Mouse (Mus musculus): ENCODE measurements at regions not wholly inside any gene's neighbourhood (a gene's known extent, or its start where the extent isn't known, plus 50 kb on each side); places are given as distances from the start of the nearest gene placed in this dataset.

DNA sequence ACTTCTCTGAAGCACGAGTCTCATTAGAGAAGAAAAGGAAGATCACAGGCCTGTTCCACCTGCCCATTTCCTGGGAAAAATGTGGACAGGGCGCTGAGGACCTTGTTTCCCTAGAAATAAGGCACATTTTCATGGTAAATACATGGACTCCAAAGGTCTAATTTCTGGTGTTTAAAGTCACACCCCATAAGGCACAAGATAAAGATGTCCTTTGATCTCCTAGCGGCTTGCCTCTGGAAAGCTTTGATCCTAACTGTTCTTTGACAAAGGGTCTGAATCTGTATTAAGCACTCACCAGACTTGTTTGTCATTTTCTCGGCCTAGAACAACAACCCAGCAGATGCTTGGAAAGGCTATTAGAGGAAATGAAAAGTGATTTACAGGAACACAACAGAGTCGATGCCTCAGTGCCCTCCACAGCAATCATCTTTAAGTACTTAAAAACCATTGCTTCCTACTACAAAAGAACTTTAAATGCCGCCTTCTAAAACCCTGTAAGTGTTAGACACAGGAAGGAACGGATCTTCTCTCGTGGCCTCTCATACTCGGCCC is 168.3 kb upstream of the Plxnc1 start:
- WGBS (ENCODE audit: insufficient replicate concordance): 74% methylated on average over 9 of the region's 9 CpGs
- ATAC-seq: no peak

DNA sequence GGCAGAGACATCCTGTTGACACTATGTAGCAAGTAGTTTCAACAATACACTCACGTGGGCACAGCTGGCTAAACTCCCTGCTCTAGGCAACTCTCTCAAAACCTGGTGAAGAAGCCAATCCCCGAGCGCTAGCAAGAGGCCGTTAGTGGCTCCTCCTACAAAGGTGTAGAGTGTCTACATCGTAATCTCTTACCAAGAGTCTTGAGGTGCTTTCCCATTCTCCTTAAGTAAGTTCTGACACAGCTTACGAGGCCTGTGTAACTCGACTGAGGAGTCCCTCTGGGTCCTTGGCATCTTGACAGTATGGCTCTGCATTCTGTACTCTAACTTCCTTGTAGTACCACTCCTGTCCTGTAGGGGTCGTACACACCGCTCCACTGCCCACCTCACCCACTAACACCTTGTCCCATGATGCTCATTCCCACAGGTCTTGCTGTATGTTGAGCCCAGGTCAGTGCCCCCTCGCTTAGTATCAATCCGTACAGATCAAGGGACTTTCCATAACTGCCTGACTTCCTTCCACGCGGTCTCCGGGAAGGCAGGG is 167.7 kb upstream of the Plxnc1 start:
- ATAC-seq (no peak), DNase-seq (no peak)
- no peaks in the 10 kb centered on the region for H3K9me3 ChIP-seq (ENCODE audit: low read length)
- no peak overlapping the region for H3K9ac ChIP-seq (replicated peaks)
- 67% methylated on average over 14 of the region's 14 CpGs for WGBS (ENCODE audit: insufficient replicate concordance)
- H3K4me1 ChIP-seq (ENCODE audit: insufficient read depth): no peaks in the 10 kb centered on the region
- H3K4me2 ChIP-seq (ENCODE audit: low read depth, low read length): no peak overlapping the region
- no peaks in the 10 kb centered on the region for H3K27me3 ChIP-seq (ENCODE audit: insufficient read depth, low read length)
- TF ChIP-seq EP300 (IDR thresholded peaks at IDR 0.05; ENCODE audit: low read depth) (no peak), CTCF (IDR thresholded peaks at IDR 0.05; ENCODE audit: low read depth) (peak; percentile 66)
- no peak overlapping the region for H3K4me3 ChIP-seq (ENCODE audit: low read depth, low read length)
- no peaks in the 10 kb centered on the region for H3K36me3 ChIP-seq (replicated peaks; ENCODE audit: insufficient read depth, low read length)
- H3K27ac ChIP-seq (ENCODE audit: low read depth): no peak overlapping the region

More for the DNA sequence above, 168.3 kb upstream of the Plxnc1 start:
- Histone ChIP-seq H3K4me1 (ENCODE audit: insufficient read depth) (no peaks in the 10 kb centered on the region), H3K4me3 (ENCODE audit: low read depth, low read length) (no peak overlapping the region), H3K9me3 (ENCODE audit: low read length) (no peaks in the 10 kb centered on the region), H3K27me3 (ENCODE audit: insufficient read depth, low read length) (no peaks in the 10 kb centered on the region), H3K36me3 (replicated peaks; ENCODE audit: insufficient read depth, low read length) (no peaks in the 10 kb centered on the region), H3K4me2 (ENCODE audit: low read depth, low read length) (no peak overlapping the region), H3K9ac (replicated peaks) (no peak overlapping the region), H3K27ac (ENCODE audit: low read depth) (no peak overlapping the region)
- TF ChIP-seq EP300 (IDR thresholded peaks at IDR 0.05; ENCODE audit: low read depth) (no peak), CTCF (IDR thresholded peaks at IDR 0.05; ENCODE audit: low read depth) (no peak)
- DNase-seq: no peak

DNA sequence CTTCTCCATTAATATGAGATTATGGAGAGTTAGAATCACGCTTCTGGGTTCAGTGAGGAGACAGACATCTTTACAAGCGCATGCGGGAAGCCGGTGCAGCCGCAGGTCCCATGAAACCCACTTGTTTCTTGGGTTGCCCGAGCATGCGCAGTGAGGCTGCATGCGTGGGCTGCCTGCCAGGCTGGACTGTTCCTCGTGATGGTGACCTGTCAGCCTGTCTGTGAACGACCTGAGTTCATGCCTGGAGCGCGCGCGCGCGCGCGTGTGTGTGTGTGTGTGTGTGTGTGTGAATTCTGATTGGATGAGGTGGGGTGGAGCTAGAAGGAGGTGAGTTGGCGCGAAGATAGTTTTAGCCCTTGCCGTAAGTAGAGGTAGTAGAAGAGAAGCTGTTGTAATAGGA is 166.2 kb upstream of the Plxnc1 start:
- H3K9me3 ChIP-seq (ENCODE audit: low read length): no peaks in the 10 kb centered on the region
- no peak for DNase-seq
- H3K36me3 ChIP-seq (replicated peaks; ENCODE audit: insufficient read depth, low read length): no peaks in the 10 kb centered on the region
- H3K27ac ChIP-seq (ENCODE audit: low read depth): no peak overlapping the region
- H3K4me1 ChIP-seq (ENCODE audit: insufficient read depth): no peaks in the 10 kb centered on the region
- TF ChIP-seq EP300 (IDR thresholded peaks at IDR 0.05; ENCODE audit: low read depth): no peak
- no peak for TF ChIP-seq CTCF (IDR thresholded peaks at IDR 0.05; ENCODE audit: low read depth)
- H3K27me3 ChIP-seq (ENCODE audit: insufficient read depth, low read length): no peaks in the 10 kb centered on the region
- ATAC-seq: no peak
- H3K9ac ChIP-seq (replicated peaks): no peak overlapping the region
- no peak overlapping the region for H3K4me2 ChIP-seq (ENCODE audit: low read depth, low read length)
- H3K4me3 ChIP-seq (ENCODE audit: low read depth, low read length): no peak overlapping the region
- 86% methylated on average over 21 of the region's 21 CpGs for WGBS (ENCODE audit: insufficient replicate concordance)

DNA sequence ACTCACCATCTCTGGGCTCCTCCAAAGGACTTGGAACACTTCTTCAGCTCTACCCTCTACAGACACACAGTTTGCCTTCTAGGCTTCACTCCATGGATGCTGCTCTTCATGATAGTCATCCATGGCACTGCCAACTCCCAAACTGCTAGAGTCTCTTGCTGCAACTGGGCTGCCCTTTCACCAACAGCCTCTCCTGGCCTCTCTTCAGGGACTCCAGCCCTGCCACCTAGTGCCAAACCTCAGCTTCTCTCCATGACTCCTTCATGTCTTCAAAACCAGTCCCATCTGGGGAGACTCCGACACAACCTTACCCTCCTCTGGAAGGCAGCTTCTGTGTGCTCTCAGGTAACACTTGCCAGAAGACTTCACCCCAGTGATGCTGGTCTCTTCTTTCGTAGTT is 164.9 kb upstream of the Plxnc1 start:
- DNase-seq (no peak), ATAC-seq (no peak)
- H3K9ac ChIP-seq (replicated peaks): no peak overlapping the region
- H3K4me2 ChIP-seq (ENCODE audit: low read depth, low read length): no peak overlapping the region
- no peak for TF ChIP-seq CTCF (IDR thresholded peaks at IDR 0.05; ENCODE audit: low read depth)
- TF ChIP-seq EP300 (IDR thresholded peaks at IDR 0.05; ENCODE audit: low read depth): no peak
- H3K4me1 ChIP-seq (ENCODE audit: insufficient read depth): no peaks in the 10 kb centered on the region
- no peaks in the 10 kb centered on the region for H3K36me3 ChIP-seq (replicated peaks; ENCODE audit: insufficient read depth, low read length)
- H3K9me3 ChIP-seq (ENCODE audit: low read length): no peaks in the 10 kb centered on the region
- H3K27me3 ChIP-seq (ENCODE audit: insufficient read depth, low read length): no peaks in the 10 kb centered on the region
- no peak overlapping the region for H3K4me3 ChIP-seq (ENCODE audit: low read depth, low read length)
- 79% methylated on average over 2 of the region's 2 CpGs for WGBS (ENCODE audit: insufficient replicate concordance)
- H3K27ac ChIP-seq (ENCODE audit: low read depth): no peak overlapping the region

DNA sequence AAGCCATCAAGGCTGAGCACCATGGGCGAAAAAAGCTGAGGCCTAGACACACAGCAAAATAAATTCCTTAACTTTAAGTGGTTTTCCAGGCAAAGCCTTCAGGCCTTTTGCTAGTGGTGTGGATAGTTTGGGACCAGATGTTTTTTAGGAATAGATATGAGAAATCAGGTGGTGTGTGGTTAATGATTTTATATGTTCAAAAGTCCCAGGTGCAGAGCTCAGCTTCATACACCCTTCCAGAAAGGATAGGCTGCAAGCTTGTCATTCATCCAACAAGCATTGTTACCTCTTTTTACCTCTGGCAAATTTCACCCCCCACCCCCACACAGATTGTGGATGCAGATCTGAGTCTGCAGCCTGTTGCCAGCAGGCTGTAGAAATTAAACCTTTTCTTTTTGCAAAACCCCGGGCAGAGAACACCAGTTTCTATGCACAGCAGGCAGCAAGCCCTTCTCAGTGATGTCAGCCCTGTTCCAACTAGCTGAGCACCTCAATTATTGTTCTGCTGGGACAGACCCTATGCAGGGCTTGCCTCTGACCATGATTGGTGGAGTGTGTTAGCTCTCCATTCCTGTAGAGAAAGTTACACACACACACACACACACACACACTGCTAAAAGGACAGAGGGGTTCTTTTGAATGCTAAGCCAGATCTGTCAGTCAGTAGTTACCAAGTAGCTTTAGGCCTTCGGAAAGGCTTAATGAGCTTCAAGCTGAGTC is 163.1 kb upstream of the Plxnc1 start:
- H3K4me1 ChIP-seq (ENCODE audit: insufficient read depth): no peaks in the 10 kb centered on the region
- H3K36me3 ChIP-seq (replicated peaks; ENCODE audit: insufficient read depth, low read length): no peaks in the 10 kb centered on the region
- no peaks in the 10 kb centered on the region for H3K9me3 ChIP-seq (ENCODE audit: low read length)
- ATAC-seq (no peak), DNase-seq (no peak)
- WGBS (ENCODE audit: insufficient replicate concordance): 61% methylated on average over 3 of the region's 3 CpGs
- H3K27me3 ChIP-seq (ENCODE audit: insufficient read depth, low read length): no peaks in the 10 kb centered on the region
- H3K4me2 ChIP-seq (ENCODE audit: low read depth, low read length): no peak overlapping the region
- no peak for TF ChIP-seq CTCF (IDR thresholded peaks at IDR 0.05; ENCODE audit: low read depth)
- no peak for TF ChIP-seq EP300 (IDR thresholded peaks at IDR 0.05; ENCODE audit: low read depth)
- H3K4me3 ChIP-seq (ENCODE audit: low read depth, low read length): no peak overlapping the region
- H3K9ac ChIP-seq (replicated peaks): no peak overlapping the region
- H3K27ac ChIP-seq (ENCODE audit: low read depth): no peak overlapping the region

DNA sequence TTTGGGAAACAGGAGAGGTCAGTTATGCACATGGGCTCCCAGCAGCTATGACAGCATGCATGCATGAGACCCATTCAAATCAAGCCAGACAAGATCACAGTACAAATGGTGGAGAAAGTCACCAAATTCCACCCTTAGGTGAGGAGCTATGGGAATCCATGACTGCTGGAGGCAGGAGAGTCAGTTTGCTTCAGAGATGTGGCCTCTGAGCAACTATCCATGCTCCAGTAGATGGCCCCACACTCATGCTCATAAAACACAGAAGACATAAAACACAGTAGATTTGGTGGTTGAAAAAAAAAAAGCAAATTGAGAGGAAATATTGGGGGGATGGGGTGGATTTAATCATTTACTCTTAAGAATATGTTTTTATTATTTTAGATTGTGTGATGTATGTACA is 159.2 kb upstream of the Plxnc1 start:
- H3K4me3 ChIP-seq (ENCODE audit: low read depth, low read length): no peak overlapping the region
- no peaks in the 10 kb centered on the region for H3K27me3 ChIP-seq (ENCODE audit: insufficient read depth, low read length)
- ATAC-seq (no peak), DNase-seq (no peak)
- no peaks in the 10 kb centered on the region for H3K36me3 ChIP-seq (replicated peaks; ENCODE audit: insufficient read depth, low read length)
- H3K9me3 ChIP-seq (ENCODE audit: low read length): no peaks in the 10 kb centered on the region
- H3K4me1 ChIP-seq (ENCODE audit: insufficient read depth): no peaks in the 10 kb centered on the region
- H3K4me2 ChIP-seq (ENCODE audit: low read depth, low read length): no peak overlapping the region
- no peak overlapping the region for H3K9ac ChIP-seq (replicated peaks)
- TF ChIP-seq EP300 (IDR thresholded peaks at IDR 0.05; ENCODE audit: low read depth) (no peak), CTCF (IDR thresholded peaks at IDR 0.05; ENCODE audit: low read depth) (peak; percentile 62)
- no peak overlapping the region for H3K27ac ChIP-seq (ENCODE audit: low read depth)

Data from liver, postnatal 0 days (tissue).